Mouse (Mus musculus) embryonic facial prominence, embryonic 11.5 days (tissue): ENCODE results near the gene Doxl2. TPM values are rescaled to one million over a fixed set of nuclear protein-coding genes. Genes with fewer than 3 reads are reported as not detected.
"Not testable (repeated sequence)": the region's sequence is repeated elsewhere in the genome, so short reads cannot be mapped to it uniquely, and the experiment has no call there.

Experiments
- ATAC-seq: fragments of 200-750 bp; cut with Nextera tagmentation; replicated peaks from 2 replicates; pipeline ENCODE4 v1.8.0; 2017; ENCODE audit warnings: low read depth; ENCODE audit not compliant: insufficient number of reproducible peaks, low FRiP score, low TSS enrichment
- DNase-seq: peaks from one replicate; pipeline ENCODE4 v3.0.0-alpha.2; 2015; ENCODE audit warnings: low spot score
- H3K27ac ChIP-seq: fragments of 300-500 bp; sonication (generic); replicated peaks from 2 replicates; pipeline ENCODE4 v1.5.1; 2014; ENCODE audit warnings: mild to moderate bottlenecking, low read depth, low read length, control low read depth
- H3K27me3 ChIP-seq: fragments of 300-500 bp; sonication (generic); 2 replicates; pipeline ENCODE4 v1.6.1; 2014; ENCODE audit warnings: mild to moderate bottlenecking, low read length, moderate library complexity, mixed read lengths; ENCODE audit not compliant: control insufficient read depth, insufficient read depth
- H3K36me3 ChIP-seq: fragments of 300-500 bp; sonication (generic); replicated peaks from 2 replicates; pipeline ENCODE4 v1.6.1; 2014; ENCODE audit warnings: low read depth, mild to moderate bottlenecking, low read length, moderate library complexity, mixed read lengths; ENCODE audit not compliant: control insufficient read depth, insufficient read depth
- H3K4me1 ChIP-seq: fragments of 300-500 bp; sonication (generic); 2 replicates; pipeline ENCODE4 v1.6.1; 2014; ENCODE audit warnings: low read length, mixed read lengths; ENCODE audit not compliant: control insufficient read depth, insufficient read depth
- H3K4me2 ChIP-seq: fragments of 300-500 bp; sonication (generic); 2 replicates; pipeline ENCODE4 v1.6.1; 2014; ENCODE audit warnings: low read depth, mild to moderate bottlenecking, control low read depth, low read length, moderate library complexity
- H3K4me3 ChIP-seq: fragments of 300-500 bp; sonication (generic); 2 replicates; pipeline ENCODE4 v1.5.1; 2014; ENCODE audit warnings: low read depth, low read length, control low read depth
- H3K9ac ChIP-seq: fragments of 300-500 bp; sonication (generic); replicated peaks from 2 replicates; pipeline ENCODE4 v1.6.1; 2014; ENCODE audit warnings: mild to moderate bottlenecking, control low read depth, low read length
- H3K9me3 ChIP-seq: fragments of 300-500 bp; sonication (generic); replicated peaks from 2 replicates; pipeline ENCODE4 v1.6.1; 2016; ENCODE audit warnings: mild to moderate bottlenecking, low read length, inconsistent platforms, mixed read lengths; ENCODE audit not compliant: control insufficient read depth
- WGBS: fragments of 180-500 bp; shearing (Covaris S2); extraction: QIAGEN DNeasy Blood & Tissue Kit; methylation state at CpG from one replicate; pipeline ENCODE4 v1.1.7; 2014; 5-methylcytosine and 5-hydroxymethylcytosine counted together
- polyA plus RNA-seq: library from polyadenylated mRNA; unstranded; fragments of >200 nt; fragmentation: Nextera tagmentation; extraction: Ambion mirVana; gene quantifications from 2 replicates; pipeline ENCODE4 v1.2.1, GENCODE M21; 2014

The Doxl2 gene
- polyA plus RNA-seq, 1 experiment from 2014 or later, result not detected

GRCm38 (mm10) chr6:48956785-48957184 lies 18.0 kb upstream of the Doxl2 start:
- no peaks in the 10 kb centered on the region for H3K9me3 ChIP-seq
- H3K4me3 ChIP-seq, result no peak overlapping the region
- DNase-seq (no peak), ATAC-seq (no peak)
- H3K27ac ChIP-seq, result no peak overlapping the region
- no peaks in the 10 kb centered on the region for H3K4me1 ChIP-seq
- no peak overlapping the region for H3K9ac ChIP-seq
- no peaks in the 10 kb centered on the region for H3K36me3 ChIP-seq
- H3K4me2 ChIP-seq, result no peak overlapping the region
- no peaks in the 10 kb centered on the region for H3K27me3 ChIP-seq
- WGBS, result 90% methylated on average over 4 of the region's 4 CpGs

- DNase-seq, result peak; percentile 3
- no peaks in the 10 kb centered on the region for H3K9me3 ChIP-seq
These were observed 16.7 kb upstream of the Doxl2 start for GRCm38 (mm10) chr6:48958053-48958452.

GRCm38 (mm10) chr6:48959151-48959550 lies 15.6 kb upstream of the Doxl2 start:
- not testable (repeated sequence) for ATAC-seq, H3K4me1 ChIP-seq, H3K4me3 ChIP-seq, H3K4me2 ChIP-seq, H3K9me3 ChIP-seq, H3K27ac ChIP-seq, H3K36me3 ChIP-seq, H3K9ac ChIP-seq, H3K27me3 ChIP-seq
- WGBS, result 35% methylated on average over 7 of the region's 7 CpGs
- DNase-seq, result peak; percentile 30

More at GRCm38 (mm10) chr6:48958053-48958452, 16.7 kb upstream of the Doxl2 start:
- no peak for ATAC-seq
- H3K36me3 ChIP-seq, result no peaks in the 10 kb centered on the region
- H3K27me3 ChIP-seq, result no peaks in the 10 kb centered on the region
- H3K4me2 ChIP-seq, result no peak overlapping the region
- H3K9ac ChIP-seq, result no peak overlapping the region
- no peaks in the 10 kb centered on the region for H3K4me1 ChIP-seq
- no peak overlapping the region for H3K4me3 ChIP-seq
- 71% methylated on average over 1 of the region's 1 CpGs for WGBS
- no peak overlapping the region for H3K27ac ChIP-seq

GRCm38 (mm10) chr6:48966696-48967095 lies 8.1 kb upstream of the Doxl2 start:
- H3K27me3 ChIP-seq, H3K4me2 ChIP-seq, H3K9ac ChIP-seq, H3K36me3 ChIP-seq, ATAC-seq, H3K9me3 ChIP-seq, H3K4me1 ChIP-seq, H3K27ac ChIP-seq, DNase-seq, H3K4me3 ChIP-seq: not testable (repeated sequence)
- 91% methylated on average over 5 of the region's 5 CpGs for WGBS

- Histone ChIP-seq H3K4me2 (no peak overlapping the region), H3K4me1 (no peaks in the 10 kb centered on the region), H3K27ac (no peak overlapping the region), H3K36me3 (no peaks in the 10 kb centered on the region), H3K27me3 (no peaks in the 10 kb centered on the region), H3K4me3 (no peak overlapping the region), H3K9me3 (no peaks in the 10 kb centered on the region), H3K9ac (no peak overlapping the region)
- DNase-seq (no peak), ATAC-seq (no peak)
These were observed 6.9 kb upstream of the Doxl2 start for GRCm38 (mm10) chr6:48967868-48968267.

GRCm38 (mm10) chr6:48979616-48980015 lies 4.9 kb downstream of the Doxl2 start:
- Histone ChIP-seq H3K27me3 (no peaks in the 10 kb centered on the region), H3K36me3 (no peaks in the 10 kb centered on the region), H3K4me2 (no peak overlapping the region), H3K9me3 (no peaks in the 10 kb centered on the region), H3K9ac (no peak overlapping the region), H3K4me1 (no peaks in the 10 kb centered on the region), H3K4me3 (no peak overlapping the region), H3K27ac (no peak overlapping the region)
- 54% methylated on average over 1 of the region's 1 CpGs for WGBS
- DNase-seq (no peak), ATAC-seq (no peak)

- no peak overlapping the region for H3K4me2 ChIP-seq
- 81% methylated on average over 3 of the region's 3 CpGs for WGBS
- H3K36me3 ChIP-seq, result no peaks in the 10 kb centered on the region
- no peak for ATAC-seq
- no peaks in the 10 kb centered on the region for H3K4me1 ChIP-seq
- no peaks in the 10 kb centered on the region for H3K27me3 ChIP-seq
- DNase-seq, result no peak
- no peak overlapping the region for H3K9ac ChIP-seq
- no peak overlapping the region for H3K4me3 ChIP-seq
- H3K27ac ChIP-seq, result no peak overlapping the region
- H3K9me3 ChIP-seq, result no peaks in the 10 kb centered on the region
These were observed 7.5 kb downstream of the Doxl2 start for GRCm38 (mm10) chr6:48982305-48982704.

GRCm38 (mm10) chr6:48986444-48986990 lies 11.8 kb downstream of the Doxl2 start, which contains the start of gene Svs1:
Svs1 (plus strand) TSS chr6:48986861.
- no peaks in the 10 kb centered on the region for H3K27me3 ChIP-seq
- ATAC-seq, result no peak
- WGBS, result 71% methylated on average over 7 of the region's 7 CpGs

More at GRCm38 (mm10) chr6:48986444-48986990, 11.8 kb downstream of the Doxl2 start, which contains the start of gene Svs1:
- DNase-seq, result no peak
- Histone ChIP-seq H3K27ac (no peak within 1 kb of the TSS), H3K4me3 (no peak within 1 kb of the TSS), H3K4me1 (no peaks in the 10 kb centered on the region), H3K9ac (no peak within 1 kb of the TSS), H3K36me3 (no peaks in the 10 kb centered on the region), H3K4me2 (no peak within 1 kb of the TSS), H3K9me3 (no peaks in the 10 kb centered on the region)
